Mouse (Mus musculus): ENCODE measurements around the gene Rptor.

Rptor gene

DNA sequence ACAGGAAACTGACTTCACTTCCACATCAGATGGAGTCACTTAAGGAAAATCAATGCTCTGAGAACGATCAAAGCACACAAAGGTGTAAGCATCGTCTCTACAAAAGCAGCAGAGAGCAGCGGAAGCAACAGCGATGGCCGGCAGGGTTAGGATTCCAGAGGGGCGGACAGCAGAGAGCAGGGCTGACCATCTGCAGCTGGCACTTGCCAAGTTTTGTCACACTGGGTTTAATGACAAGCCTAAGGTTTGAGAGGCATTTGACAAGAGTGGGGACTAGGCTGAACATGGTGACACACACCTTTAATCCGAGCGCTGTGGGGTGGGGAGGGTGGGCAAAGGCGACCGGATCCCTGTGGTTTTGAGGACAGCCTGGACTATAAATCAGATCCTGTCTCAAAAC lies 329.1 kb downstream of the Rptor start:
- CTCF ChIA-PET: interaction anchor here (0.7 kb wide), 1 partner anchor 10 kb away, joined by 3 read pairs; no protein-coding TSS in a partner anchor

DNA sequence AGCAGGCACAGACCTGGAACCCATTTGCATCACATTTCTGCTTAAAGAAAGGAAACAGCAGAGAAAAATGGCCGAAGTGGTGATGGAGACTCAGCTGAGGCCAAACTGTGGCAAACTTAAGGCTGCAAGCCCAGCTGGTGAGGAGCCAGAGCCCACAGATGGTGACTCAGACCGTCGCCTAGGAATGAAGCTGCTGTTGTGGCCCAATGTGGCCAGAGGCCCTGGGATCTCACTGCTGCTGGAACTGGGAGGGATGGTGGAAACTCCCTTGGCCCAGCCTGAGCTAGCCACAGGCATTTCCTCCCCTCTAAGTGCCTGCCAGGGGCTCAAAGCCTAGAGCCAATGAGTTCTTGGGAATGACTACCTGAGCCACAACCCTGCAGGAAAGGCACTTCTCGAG lies 330.4 kb downstream of the Rptor start:
- CTCF ChIA-PET: interaction anchor here (0.6 kb wide), 1 partner anchor 360 kb away, joined by 3 read pairs; no protein-coding TSS in a partner anchor

DNA sequence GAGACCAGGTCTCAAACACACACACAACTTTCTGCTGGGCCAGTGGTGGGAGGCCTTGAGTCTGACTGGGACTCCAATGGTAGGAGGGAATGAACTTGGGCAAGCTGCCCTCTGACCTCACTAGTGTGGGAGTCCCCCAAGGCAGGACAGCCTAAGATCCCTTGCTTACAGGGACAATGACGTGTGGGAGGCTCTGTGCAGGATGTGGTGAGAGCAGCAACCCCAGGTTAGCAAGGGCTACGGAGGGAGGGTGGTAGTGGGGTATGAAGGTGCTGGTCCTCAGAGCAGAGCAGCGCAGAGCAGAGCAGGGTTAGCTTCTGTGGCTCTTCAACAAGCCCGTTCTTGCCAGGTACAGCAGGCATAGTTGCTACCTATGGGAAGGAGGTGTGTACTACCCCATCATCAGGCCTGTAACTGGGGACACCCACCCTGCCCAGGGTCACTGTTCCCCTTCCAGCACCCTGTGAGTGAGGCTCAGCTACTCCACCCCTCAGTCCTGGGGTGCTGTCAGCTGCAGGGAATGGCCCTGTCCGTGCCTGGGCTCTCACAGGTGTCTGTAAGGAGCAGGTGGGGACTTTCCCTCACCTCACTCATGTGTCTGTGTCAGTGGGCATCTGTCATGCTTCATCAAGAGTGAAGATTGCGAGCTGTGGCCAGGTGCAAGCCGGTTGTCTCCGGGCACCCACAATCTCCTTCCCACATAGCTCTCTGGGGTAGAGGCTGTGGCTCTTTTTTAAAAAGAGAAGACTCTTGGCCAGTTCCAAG lies 331.3 kb downstream of the Rptor start:
- CTCF ChIA-PET: interaction anchor here (0.6 to 2.7 kb wide), 5 partner anchors 25 to 361 kb away, joined by 3 to 14 read pairs (median 5); no protein-coding TSS in a partner anchor

DNA sequence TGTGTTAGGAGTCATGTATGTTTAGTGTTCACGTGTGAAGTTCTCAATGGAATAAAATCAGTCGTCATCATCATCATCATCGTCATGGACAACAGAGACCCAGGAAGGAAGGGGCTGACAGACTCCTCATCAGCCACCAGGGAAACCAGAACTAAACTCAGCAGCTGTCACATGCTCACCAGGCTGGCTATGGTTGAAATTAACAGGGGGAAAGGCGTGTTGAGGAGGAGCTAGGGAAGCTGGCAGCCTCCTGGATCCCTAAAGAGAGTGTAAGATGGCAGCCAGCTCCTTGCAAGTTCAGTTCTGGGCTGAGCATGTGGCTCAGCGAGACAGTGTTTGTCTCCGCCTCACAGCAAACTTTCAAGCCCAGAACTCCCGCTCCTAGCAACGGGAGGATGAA lies 332.1 kb downstream of the Rptor start:
- CTCF ChIA-PET: interaction anchor here (0.7 to 2.7 kb wide), 6 partner anchors 19 to 430 kb away, joined by 3 to 15 read pairs (median 6); no protein-coding TSS in a partner anchor

DNA sequence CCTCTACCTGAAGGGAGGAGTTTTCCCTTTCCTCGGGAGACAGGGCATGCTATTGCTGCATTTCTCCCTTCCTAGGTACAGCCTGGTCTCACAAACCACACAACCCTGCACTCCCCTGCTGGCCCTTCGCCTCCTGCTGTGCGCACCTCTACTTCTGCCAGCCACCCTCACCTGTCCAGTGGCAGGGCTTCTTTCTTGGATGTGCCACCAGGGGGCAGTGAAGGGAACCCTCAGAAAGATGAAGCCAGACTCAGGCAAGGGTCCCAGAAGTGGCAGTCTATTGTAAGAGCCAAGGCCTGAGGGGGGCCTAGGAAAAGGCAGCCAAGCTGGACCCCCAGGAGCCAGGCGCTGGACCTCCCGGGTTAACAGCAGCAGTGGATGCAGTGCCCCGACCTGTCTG lies 332.8 kb downstream of the Rptor start:
- CTCF ChIA-PET: interaction anchor here (1.0 to 2.7 kb wide), 3 partner anchors 19 to 56 kb away, joined by 3 to 14 read pairs (median 6); no protein-coding TSS in a partner anchor

DNA sequence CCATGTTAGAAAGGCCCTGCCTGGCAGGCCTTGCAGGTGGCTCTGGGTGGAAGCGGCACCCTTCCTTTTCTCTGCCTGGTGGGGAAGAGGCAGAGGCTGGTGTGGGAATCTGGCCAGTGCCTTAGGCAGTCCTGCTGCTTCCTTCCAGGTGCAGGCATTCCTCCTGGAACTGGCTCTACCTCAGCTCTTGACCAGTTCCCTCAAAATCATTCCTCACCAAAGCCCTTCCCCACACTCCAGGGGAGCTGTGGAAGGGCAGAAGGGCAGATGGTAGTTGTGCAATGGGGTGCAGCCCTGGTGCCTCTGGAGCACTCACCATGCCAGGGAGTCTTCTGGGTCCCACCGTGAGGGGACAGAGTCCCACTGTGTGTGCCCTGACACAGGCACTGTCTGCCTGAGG lies 333.8 kb downstream of the Rptor start:
- CTCF ChIA-PET: interaction anchor here (2.7 kb wide), 1 partner anchor 55 kb away, joined by 14 read pairs; no protein-coding TSS in a partner anchor

DNA sequence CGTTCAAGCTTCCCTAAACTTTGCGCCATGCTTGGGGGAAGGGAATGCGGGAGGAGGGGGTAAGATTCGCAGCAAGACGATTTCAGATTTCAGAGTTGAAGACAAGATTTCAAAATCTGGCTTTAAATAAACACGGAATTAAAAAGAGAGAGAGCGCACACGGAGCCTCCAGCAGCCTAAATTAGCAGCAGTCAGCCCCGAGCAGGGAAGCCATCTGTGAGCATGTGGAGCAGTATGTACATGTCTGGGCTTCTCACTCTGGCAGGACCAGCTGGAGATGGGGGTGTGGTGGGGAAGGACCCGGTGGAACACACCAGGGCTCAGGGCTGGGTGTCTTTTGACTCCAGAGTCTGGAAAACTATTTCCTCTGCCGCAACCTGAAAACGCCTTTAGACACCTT lies 334.5 kb downstream of the Rptor start:
- CTCF ChIA-PET: no interaction called here

DNA sequence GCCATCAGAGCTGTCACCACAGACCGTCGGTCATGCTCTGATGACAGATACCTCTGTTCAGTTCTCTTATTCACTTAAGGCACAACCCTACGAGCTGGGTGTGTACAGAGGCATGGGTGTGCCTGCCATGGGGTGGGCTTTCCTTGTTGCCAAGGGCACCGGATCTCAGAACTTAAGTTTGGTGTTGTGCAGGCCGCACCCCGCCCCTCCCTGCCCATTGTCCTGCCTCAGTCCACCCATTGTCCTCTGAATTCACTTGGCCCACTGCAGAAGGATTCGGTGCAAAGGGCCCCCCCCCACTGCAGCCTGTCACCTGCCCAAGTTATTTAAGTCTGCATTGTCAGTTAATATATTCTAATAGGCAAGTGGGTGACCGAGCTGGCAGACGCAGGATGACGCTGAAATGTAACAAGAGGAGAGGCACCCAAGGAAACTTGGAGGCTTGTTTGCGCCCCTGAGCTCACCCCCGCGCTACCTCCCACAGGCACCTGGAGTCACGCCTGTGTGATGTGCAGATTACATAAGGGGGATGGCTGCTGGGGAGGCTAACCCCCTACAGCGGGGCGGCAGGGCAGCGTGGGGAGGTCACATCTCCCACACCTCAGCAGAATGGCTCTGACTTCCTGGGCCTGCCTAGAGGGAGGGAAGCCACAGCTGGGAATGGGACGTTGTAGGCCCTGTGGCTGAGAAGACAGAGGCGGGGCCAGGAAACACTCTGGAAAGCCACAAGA lies 335.2 kb downstream of the Rptor start:
- CTCF ChIA-PET: interaction anchor here (0.8 to 1.3 kb wide), 2 partner anchors 11 to 17 kb away, joined by 3 to 4 read pairs; no protein-coding TSS in a partner anchor

DNA sequence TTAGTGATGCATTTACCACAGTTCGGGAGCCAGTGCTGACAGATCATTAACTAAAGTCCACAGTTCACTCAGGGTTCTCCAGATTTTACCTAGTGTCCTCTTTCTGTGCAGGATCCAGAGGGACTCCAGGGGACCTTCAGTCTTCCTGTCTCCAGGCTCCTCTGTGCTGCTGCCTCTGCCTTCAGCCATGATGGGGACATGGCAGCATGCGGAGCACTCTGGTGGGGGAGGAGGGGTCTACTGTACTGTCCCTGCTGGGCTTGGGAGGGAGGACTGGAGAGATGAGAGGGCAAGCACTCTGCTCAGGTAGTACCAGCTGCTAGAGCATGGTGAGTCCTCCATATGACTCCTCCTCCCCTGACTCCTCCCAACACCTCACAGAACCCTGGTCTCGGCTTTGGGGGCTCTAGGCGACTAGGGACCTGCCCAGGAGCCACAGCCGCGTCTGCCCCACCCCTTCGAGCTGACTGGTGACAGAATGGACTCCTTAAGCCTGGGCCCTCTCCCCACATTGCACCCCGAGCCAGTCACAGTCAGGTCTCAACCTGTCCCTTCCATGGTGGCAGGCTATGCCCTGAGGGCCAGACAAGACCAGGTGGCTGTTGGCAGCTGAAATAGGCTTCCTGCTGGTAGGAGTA lies 336.5 kb downstream of the Rptor start:
- CTCF ChIA-PET: interaction anchor here (0.8 to 1.3 kb wide), 2 partner anchors 12 to 15 kb away, joined by 3 to 4 read pairs; no protein-coding TSS in a partner anchor

DNA sequence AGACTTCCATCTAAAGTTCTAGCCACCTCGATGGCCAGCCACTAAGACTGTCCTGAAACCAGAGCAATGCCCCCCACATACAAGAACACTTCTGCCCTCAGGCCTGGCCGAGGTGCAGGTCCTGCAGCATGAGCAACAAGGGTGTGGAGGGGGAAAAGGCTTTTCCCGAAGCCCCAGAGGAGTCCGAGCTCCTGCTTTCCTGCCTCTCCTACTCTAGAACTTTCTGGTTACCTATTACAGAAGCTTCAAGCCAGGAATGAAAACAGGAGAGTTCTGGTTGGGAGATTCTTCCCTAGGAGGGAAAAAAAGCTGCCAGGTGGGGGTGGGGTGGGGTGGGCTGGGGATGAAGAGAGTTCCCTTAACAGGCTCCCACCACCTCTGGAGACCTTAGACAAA lies 337.0 kb downstream of the Rptor start:
- CTCF ChIA-PET: interaction anchor here (1.3 kb wide), 2 partner anchors 15 to 25 kb away, joined by 3 read pairs; no protein-coding TSS in a partner anchor

DNA sequence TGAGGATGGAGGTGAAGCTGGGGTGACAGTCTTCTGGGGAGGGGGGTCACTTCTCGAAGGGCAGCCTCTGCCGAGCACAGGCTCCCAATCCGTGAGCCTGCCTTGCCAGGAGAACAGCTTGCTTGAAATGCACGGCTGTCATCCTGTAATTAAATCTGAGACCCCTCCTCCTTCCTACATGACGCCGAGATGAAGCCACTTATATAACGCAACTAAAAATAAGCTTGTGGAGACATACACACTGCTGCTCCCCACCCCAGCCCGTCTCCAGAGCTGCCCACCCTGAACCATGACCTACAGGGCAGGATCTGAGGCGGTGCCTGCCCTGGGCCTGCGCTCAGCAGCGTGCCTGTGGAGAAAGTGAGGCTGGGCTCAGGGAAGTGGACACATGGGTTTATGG lies 337.4 kb downstream of the Rptor start:
- CTCF ChIA-PET: interaction anchor here (1.3 kb wide), 1 partner anchor 26 kb away, joined by 3 read pairs; no protein-coding TSS in a partner anchor

DNA sequence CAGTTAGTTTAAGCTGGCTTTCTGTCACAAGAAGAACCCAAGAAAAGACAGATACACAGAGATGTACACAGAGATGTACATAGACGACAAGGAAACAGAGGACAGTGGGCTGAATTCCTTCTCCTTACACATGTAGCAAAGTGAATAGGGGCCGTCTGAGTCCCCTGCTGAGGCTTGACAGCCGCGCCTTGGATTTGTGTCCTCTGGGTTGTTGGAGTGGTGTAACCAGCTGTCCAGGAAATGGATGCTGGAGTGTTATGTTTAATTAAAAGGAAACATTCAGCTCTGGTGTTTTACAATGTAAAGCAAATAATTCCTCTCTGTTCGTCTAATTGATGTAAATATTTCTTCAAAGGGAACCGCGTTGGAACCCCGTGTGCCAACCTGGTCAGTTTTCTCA lies 339.1 kb downstream of the Rptor start:
- CTCF ChIA-PET: interaction anchor here (0.5 to 1.5 kb wide), 3 partner anchors 10 to 49 kb away, joined by 3 to 4 read pairs (median 3); no protein-coding TSS in a partner anchor

DNA sequence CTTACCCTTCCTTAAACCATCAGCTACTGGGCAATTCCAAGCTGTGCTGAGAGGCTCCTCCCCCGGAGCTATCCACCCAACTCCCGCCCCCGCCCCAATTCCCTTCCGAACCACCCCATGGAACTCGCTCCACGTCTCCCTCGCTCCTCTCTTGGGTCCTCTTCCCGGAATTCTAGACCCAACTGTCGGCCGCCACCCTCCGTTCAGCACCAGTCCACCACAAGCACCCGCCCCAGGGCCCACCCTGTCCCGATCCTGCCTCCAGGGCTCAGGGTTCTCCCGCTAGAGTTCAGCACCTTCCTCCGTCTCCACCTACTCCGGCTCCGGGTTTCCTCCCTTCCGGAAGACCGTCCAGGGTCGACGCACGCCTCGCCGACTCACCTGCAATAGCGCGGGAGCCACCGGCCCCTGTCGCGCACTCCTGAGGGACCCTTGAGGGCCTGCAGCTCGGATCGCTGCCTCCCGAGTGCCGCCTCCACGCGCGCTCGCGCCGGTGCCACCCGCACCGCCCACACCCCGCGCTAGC lies 339.6 kb downstream of the Rptor start:
- CTCF ChIA-PET: interaction anchor here (0.5 to 0.9 kb wide), 3 partner anchors 10 to 450 kb away, joined by 3 read pairs; no protein-coding TSS in a partner anchor

DNA sequence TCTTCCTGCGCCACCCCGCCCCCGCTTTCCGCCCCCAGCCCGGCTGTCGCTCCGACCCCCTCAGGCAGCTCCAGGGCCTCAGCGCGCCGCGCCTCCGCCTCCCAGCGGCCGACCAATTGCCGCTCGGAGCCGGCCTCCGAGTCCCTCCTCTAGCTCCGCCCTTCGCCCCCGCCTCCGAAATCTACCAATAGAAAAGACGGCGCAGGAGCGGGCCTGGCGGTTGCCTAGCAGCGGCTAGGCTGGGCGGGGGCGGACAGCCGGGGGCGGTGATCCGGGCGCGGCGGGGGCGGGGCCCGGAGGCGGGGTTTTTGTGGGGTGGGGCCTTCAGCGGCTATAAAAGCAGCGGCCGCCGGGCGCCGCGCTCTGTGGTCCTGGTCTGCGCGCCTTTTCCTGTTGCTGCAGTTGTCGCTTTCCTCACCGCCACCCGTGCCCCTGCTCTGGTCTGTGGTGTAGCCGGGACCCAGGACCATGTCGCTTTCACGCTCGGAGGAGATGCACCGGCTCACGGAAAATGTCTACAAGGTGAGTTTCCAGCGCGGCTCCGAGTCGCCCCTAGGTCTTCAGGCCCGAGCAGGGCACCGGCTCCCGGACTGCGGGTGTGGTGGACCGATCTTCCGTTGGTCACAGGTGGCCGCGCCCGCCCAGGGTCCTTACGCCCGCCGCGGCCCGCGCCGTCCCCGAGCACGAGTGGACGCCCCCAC lies 340.2 kb downstream of the Rptor start, which contains the start of gene Baiap2:
Baiap2 (plus strand) TSS at position 37 of the 701 bp plus-strand sequence.
- CTCF ChIA-PET: interaction anchor here (0.6 kb wide), 1 partner anchor 451 kb away, joined by 3 read pairs; no protein-coding TSS in a partner anchor

DNA sequence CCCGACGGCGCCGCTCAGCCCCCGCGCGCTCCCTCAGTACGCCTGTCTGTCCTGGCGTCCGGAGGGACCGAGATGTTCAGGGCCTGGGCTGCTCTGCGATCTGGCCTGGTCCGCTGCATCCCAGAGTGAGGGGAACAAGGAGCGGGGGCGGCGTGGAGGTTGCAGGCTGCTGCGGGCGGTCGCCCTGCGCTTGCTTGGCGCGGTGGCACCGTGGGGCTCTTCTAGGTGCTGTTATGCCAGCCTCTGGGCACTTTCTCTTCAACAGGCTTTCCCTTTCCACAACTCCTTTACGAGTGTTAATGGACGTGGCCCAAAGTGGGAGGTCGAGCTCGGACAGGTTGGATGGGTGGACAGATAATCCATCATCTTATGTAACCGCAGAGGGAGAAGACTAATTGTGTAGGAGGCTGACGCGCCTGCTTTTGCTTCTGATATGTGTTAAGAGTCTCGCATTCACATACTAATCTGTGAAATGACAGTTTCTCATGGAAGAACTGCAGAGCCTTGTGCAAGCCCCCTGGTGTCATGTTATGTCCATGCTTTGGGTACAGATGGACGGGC lies 340.8 kb downstream of the Rptor start:
- CTCF ChIA-PET: no interaction called here

DNA sequence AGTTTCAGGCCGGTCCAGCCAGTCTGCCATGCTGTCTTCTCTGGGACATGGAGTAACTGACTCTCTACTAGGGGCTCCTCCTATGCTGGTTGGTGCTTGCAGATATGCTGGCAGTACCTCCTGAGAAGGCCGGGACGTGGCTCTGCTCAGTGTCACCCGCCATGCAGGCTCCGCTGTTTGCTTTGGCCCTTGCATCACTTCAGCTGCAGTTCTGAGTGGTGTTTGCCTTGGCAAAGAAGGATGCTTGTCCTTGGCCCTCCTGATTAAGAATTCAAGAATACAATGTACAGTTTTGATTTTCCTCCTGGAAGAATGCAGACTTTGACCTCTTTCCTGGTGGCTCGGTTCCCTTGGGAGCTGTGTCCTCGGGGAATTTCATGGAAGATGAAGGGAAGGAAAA lies 342.6 kb downstream of the Rptor start:
- CTCF ChIA-PET: no interaction called here

DNA sequence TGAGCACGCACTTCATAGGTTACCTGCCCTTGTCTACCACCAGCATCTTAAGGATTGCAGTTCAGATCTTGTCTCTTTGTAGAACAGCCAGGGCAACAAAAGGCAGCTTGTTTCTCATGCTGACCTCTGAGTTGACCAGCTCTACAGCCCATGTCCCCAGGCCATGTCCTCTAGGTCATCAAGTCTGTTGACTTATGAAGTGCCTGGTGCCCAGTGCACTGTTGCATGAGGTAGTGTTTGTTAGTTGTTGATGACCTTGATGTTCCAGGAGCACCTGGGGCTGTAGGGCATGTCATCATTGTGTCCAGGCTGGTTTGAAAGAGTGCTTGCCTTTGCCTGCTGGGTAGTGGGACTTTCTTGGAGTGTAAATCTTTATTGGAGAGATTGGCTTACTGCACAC lies 344.7 kb downstream of the Rptor start:
- CTCF ChIA-PET: no interaction called here

DNA sequence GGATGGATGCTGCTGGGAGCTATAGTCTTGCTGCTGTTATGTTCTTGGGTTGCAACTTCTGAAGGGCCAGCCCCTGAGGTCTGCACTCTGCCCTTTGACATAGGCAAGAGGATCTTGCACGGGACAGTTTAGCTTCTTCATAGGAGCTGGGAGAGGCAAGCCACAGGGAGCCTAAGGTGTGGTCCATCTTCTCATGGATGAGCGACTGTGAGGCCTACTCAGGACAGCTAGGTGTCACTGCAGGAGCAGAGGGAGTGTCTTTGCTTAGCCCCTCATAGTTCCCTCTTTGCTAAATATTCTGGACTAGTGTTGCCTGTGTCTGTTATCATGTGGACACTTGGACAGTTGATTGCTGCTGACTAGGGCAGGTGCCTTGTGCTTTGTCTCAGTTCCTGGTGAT lies 345.2 kb downstream of the Rptor start:
- CTCF ChIA-PET: no interaction called here

DNA sequence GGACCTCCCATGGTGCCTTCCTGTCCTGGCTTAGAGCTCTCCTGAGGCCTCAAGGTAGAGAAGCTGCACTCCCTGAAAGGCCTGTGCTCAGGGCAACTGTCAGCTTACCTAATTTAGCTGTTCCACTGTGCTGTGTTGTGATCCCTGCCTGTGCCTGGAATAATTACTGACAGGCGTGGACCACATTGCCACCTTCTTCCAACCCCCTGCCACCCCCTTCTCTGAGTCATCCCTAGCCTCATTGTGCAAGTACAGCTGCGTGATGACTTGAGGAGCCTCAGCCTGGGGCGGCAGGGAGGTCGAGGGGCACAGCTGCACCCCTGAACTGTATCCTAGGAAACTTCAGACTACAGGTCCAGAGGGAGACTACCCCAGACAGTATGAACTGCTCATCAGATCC lies 345.6 kb downstream of the Rptor start:
- CTCF ChIA-PET: no interaction called here

DNA sequence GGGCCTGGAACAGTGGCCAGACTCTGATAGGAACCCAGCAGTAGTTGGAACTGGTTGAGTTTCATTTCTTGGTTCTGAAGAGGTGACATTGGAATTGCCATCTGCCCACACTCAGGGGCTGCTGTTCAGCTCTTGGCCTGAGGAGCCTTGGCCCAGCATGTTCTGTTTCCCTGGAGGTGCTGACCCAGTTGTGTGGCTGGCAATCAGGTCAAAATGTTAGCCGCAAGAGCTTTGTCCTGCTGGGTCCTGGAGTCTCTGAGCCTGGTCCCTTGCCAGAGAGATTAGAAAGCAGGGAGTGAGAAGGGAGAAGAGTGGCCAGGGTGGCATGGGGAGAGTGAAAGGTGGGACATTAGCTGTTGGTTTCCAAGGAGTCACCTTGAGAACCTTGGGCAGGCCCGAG lies 346.1 kb downstream of the Rptor start:
- CTCF ChIA-PET: no interaction called here
